Mouse (Mus musculus): ENCODE data around the gene Abca7.

DNA sequence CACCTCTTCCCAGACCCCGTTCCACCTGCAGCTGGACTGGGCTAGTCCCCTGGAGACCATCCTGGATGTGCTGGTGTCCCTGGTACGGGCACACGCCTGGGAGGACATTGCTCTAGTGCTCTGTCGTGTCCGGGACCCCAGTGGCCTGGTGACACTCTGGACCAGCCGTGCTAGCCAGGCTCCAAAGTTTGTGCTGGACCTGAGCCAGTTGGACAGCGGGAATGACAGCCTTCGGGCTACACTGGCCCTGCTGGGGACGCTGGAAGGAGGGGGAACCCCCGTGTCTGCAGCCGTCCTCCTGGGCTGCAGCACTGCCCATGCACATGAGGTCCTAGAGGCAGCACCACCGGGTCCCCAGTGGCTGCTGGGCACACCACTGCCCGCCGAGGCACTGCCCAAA, 23.5 kb upstream of the Abca7 start:
- no peak for TF ChIP-seq CTCF (IDR thresholded peaks at IDR 0.05; ENCODE audit: low read depth, low read length)
- TF ChIP-seq TAL1 (conservative IDR thresholded peaks at IDR 0.05; ENCODE audit: low read depth, low read length) = no peak

All from G1E (cell line).